Mouse (Mus musculus) E14TG2a.4 (cell line): Measurements from ENCODE around the gene Prr19.

Experiments used
- CTCF ChIP-seq: conservative IDR thresholded peaks from 2 replicates; pipeline ENCODE4 v1.5.1; 2014; ENCODE audit warnings: low read length
- NANOG ChIP-seq: IDR thresholded peaks from 2 replicates; pipeline ENCODE4 v1.6.1; 2014; ENCODE audit warnings: borderline replicate concordance, low read length, mixed read lengths

- TF ChIP-seq CTCF = no peak
- no peak for TF ChIP-seq NANOG
These were observed 15.5 kb upstream of the Prr19 start for GRCm38 (mm10) chr7:25285511-25286238.
